Mouse (Mus musculus): ENCODE data around the gene Cped1.

DNA sequence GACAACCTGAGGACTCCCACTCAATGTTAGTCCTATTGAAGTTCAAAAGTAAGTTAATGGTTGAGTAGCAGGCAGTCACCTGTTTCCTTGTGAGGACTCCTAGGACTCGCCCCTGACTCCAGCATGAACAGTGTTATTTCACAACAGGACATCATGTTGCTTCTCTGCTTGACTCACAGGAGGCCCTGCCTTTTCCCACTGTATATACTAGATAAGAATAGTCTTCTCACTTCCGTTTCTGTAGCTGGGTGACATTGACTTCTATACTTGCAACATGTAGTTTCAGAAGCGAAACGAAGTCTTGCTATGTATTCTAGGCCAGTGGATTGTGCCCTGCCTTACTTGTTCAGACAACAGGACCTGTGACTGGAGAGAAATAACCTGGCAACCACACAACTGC is 236.4 kb downstream of the Cped1 start:
- TF ChIP-seq CTCF (IDR thresholded peaks at IDR 0.05; ENCODE audit: low read depth) (no peak), EP300 (optimal IDR thresholded peaks at IDR 0.05) (no peak)
